Mouse (Mus musculus) adipocyte (in vitro differentiated cells): ENCODE measurements at regions not wholly inside any gene's neighbourhood (a gene's known extent, or its start where the extent isn't known, plus 50 kb on each side); places are given as distances from the start of the nearest gene placed in this dataset.
"Not testable (repeated sequence)": the region's sequence is repeated elsewhere in the genome, so short reads cannot be mapped to it uniquely, and the experiment has no call there.

Experiments used
- DNase-seq: peaks from one replicate; pipeline ENCODE4 v3.0.0-alpha.2; 2016; ENCODE audit warnings: low spot score

GRCm38 (mm10) chr14:84157412-84157811 lies 286.0 kb upstream of the Pcdh17 start:
- no peak for DNase-seq

DNA sequence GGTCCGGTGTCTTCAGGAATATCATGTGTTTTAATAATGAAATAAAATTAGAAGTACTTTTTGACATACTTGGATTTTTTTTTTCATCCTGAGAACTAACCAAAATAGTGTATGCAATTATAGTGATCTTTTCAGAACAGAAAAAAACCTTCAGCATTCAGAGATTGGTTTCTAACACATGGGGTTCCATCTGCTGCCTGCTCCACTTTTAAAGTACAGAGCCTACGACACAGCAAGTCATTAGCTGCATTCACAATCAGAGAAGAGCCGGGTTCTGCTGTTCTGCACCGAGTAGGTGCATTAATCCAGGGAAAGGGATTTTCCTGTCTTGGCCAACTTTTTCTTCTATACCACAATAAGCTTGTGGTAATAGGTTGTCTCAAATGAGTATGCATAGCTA lies 267.9 kb upstream of the Pcdh17 start:
- DNase-seq: no peak

GRCm38 (mm10) chr14:84210949-84211348 lies 232.4 kb upstream of the Pcdh17 start:
- DNase-seq: no peak

GRCm38 (mm10) chr14:84222996-84223395 lies 220.4 kb upstream of the Pcdh17 start:
- DNase-seq: no peak

- no peak for DNase-seq
Observed at GRCm38 (mm10) chr14:84223924-84224323, 219.4 kb upstream of the Pcdh17 start.

GRCm38 (mm10) chr14:84248006-84248405 lies 195.4 kb upstream of the Pcdh17 start:
- not testable (repeated sequence) for DNase-seq

GRCm38 (mm10) chr14:84252583-84252982 lies 190.8 kb upstream of the Pcdh17 start:
- no peak for DNase-seq

DNA sequence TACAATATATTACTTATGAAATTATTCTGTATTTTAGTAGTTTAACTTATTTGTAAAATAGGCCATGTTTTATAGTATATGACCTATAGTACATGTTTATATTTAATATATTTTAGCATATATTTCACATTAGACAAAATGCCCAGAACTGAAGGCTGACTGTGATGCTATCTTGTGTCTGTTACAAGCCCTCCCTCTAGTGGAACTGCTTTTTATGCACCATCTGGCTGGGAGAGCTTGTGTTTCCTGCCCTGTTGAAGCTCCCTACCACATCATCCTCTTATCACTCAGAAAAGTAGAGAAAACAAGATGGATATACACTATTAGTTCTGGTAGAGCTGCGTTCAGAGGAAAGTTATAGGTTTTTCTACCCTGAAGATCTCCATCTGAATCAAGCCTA lies 185.7 kb upstream of the Pcdh17 start:
- peak; percentile 13 for DNase-seq

- no peak for DNase-seq
Observed at GRCm38 (mm10) chr14:84258633-84259032, 184.7 kb upstream of the Pcdh17 start.

DNA sequence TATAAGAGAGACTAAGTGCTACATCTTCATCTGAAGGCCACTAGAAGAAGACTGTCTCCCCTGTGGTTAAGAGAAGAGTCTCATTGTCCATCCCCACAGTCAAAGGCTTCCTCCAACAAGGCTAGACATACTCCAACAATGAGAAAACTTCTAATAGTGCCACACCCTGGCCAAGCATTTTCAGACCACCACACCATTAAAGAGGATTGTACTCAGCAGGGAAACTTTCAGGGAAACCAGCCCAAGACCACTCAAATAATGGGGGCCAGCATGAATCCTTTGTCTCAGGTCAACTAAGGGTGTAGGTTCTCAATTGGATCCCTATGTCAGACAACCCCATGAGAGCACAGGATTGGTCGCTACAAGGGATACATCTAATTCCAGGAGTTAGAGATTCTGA lies 179.4 kb upstream of the Pcdh17 start:
- DNase-seq: no peak

- DNase-seq: no peak
Observed at GRCm38 (mm10) chr14:84266217-84266616, 177.1 kb upstream of the Pcdh17 start.

- no peak for DNase-seq
Observed at GRCm38 (mm10) chr14:84283440-84284203, 159.7 kb upstream of the Pcdh17 start.

DNA sequence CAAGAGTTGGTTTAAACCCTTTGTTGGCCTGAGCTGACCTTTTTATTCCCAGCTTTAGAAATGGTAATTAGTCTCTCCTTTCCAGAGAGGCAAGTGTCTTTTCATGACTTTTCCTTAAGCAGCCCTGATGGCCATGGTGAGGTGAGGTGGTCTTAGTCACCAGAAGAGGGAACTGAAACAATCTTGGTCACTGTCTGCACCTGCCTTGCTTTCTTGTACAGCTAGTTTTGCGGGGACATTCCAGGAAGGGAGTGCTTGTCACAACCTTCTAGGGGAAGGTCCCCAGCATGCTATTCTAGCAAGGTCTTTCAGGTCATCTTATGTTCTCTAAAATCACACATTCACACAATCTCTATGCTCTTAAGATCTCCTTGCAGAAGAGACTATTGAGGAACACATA lies 122.6 kb upstream of the Pcdh17 start:
- no peak for DNase-seq

- no peak for DNase-seq
Observed at GRCm38 (mm10) chr14:84339604-84340003, 103.8 kb upstream of the Pcdh17 start.
